Mouse (Mus musculus) cortical plate, adult 2 months (tissue): ENCODE results near the gene Ankmy1. TPM values are rescaled to one million over a fixed set of nuclear protein-coding genes. Genes with fewer than 3 reads are reported as not detected.

ENCODE experiments used
- H3K27ac ChIP-seq: fragments of 200-500 bp; 2 replicates; pipeline ENCODE4 v1.5.1; 2012; ENCODE audit warnings: low read length, control low read depth, inconsistent platforms; ENCODE audit not compliant: insufficient read depth
- H3K4me1 ChIP-seq: fragments of 200-500 bp; 2 replicates; pipeline ENCODE4 v1.6.1; 2011; ENCODE audit warnings: low read length; ENCODE audit not compliant: control insufficient read depth, insufficient read depth
- H3K4me3 ChIP-seq: fragments of 200-500 bp; 2 replicates; pipeline ENCODE4 v1.5.1; 2011; ENCODE audit warnings: mild to moderate bottlenecking, low read length, control low read depth; ENCODE audit not compliant: insufficient read depth
- CTCF ChIP-seq: fragments of 200-500 bp; IDR thresholded peaks from 2 replicates; pipeline ENCODE4 v1.5.1; 2011; ENCODE audit warnings: mild to moderate bottlenecking, control low read depth, low read length; ENCODE audit not compliant: insufficient read depth; ENCODE audit errors: extremely low read depth
- POLR2A ChIP-seq: fragments of 200-500 bp; IDR thresholded peaks from 2 replicates; pipeline ENCODE4 v1.6.1; 2011; ENCODE audit warnings: mild to moderate bottlenecking, low read length, control low read depth; ENCODE audit not compliant: insufficient read depth; ENCODE audit errors: extremely low read depth
- polyA plus RNA-seq: library from polyadenylated mRNA; depleted of rRNA; stranded (reverse); fragments of >200 nt; gene quantifications from 2 replicates; pipeline ENCODE4 v1.2.3, GENCODE M21; 2012

The Ankmy1 gene
- polyA plus RNA-seq, 1 experiment = 0.25 TPM

GRCm38 (mm10) chr1:92914239-92914638, 11.5 kb upstream of the Ankmy1 start:
- H3K4me3 ChIP-seq = no peak overlapping the region
- no peak for TF ChIP-seq CTCF
- no peak for TF ChIP-seq POLR2A
- H3K27ac ChIP-seq = no peak overlapping the region
- H3K4me1 ChIP-seq = peaks cover 7% of the 10 kb centered on the region; the same call in 1 of the 2 replicates

DNA sequence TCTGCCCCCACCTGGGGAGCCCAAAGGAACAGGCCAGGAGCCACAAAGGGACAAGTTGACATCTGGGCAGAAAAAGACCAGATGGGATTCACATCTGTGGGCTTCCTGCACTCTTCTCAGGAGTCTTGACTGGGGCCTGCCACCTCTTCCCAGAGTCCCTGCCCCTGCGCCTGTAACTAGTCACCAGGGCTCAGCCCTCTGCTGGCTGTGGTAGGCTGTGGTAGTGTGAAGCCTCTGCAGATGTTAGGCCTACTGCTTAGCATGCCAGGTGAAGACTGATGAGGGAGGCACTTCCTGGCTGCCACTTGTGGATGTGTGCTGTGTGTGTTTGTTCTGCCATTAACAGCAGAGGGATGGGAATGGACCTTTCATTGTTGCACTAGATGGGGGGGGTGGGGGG, 9.6 kb upstream of the Ankmy1 start:
- peak overlapping the region; percentile 58 for H3K4me3 ChIP-seq
- peaks cover 7% of the 10 kb centered on the region; the same call in 1 of the 2 replicates for H3K4me1 ChIP-seq
- TF ChIP-seq CTCF (no peak), POLR2A (0 out of 2 replicates have a peak, but pooled peaks have one; percentile 13)
- H3K27ac ChIP-seq = no peak overlapping the region

GRCm38 (mm10) chr1:92911721-92912138, 9.0 kb upstream of the Ankmy1 start:
- Histone ChIP-seq H3K4me1 (peaks cover 7% of the 10 kb centered on the region; the same call in 1 of the 2 replicates), H3K27ac (0 out of 2 replicates have a peak overlapping the region, but pooled peaks have one; percentile 91), H3K4me3 (peak overlapping the region; percentile 58)
- no peak for TF ChIP-seq CTCF
- TF ChIP-seq POLR2A = no peak

GRCm38 (mm10) chr1:92910925-92911720, 8.4 kb upstream of the Ankmy1 start:
- Histone ChIP-seq H3K27ac (peak overlapping the region; percentile 91), H3K4me3 (peak overlapping the region; percentile 58), H3K4me1 (peaks cover 7% of the 10 kb centered on the region; the same call in 1 of the 2 replicates)
- TF ChIP-seq CTCF (no peak), POLR2A (peak; percentile 49; the same call in 1 of the 2 replicates)

GRCm38 (mm10) chr1:92910239-92910885, 7.7 kb upstream of the Ankmy1 start, which contains the start of gene Rnpepl1:
Gene Rnpepl1 (plus strand): TSS chr1:92910783.
- Histone ChIP-seq H3K27ac (peak within 1 kb of the TSS; percentile 91), H3K4me1 (peaks cover 7% of the 10 kb centered on the region; the same call in 1 of the 2 replicates), H3K4me3 (peak within 1 kb of the TSS; percentile 58)
- peak; percentile 74 for TF ChIP-seq POLR2A
- 0 out of 2 replicates have a peak, but pooled peaks have one; percentile 12 for TF ChIP-seq CTCF

DNA sequence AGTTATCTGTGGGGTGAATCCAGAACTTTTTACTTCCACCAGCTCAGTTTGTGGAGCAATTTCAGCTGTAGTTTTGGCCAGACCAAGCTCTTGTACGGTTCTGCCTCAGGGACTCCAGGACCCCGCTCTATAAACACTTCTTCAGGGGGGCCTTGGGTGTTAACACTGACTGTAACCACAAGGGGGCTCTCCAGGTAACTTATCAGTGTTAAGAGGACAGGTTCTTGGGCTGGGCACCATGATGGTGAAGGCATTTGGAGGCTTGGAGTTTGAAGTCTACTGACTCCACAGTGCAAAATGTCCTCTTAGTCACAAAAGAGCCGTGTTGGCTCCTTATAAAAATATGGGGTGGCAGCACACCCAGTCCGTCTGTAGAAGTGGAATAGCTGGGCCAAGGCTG, 6.4 kb upstream of the Ankmy1 start:
- Histone ChIP-seq H3K27ac (no peak overlapping the region), H3K4me3 (no peak overlapping the region), H3K4me1 (peaks cover 7% of the 10 kb centered on the region; the same call in 1 of the 2 replicates)
- TF ChIP-seq POLR2A (no peak), CTCF (no peak)

DNA sequence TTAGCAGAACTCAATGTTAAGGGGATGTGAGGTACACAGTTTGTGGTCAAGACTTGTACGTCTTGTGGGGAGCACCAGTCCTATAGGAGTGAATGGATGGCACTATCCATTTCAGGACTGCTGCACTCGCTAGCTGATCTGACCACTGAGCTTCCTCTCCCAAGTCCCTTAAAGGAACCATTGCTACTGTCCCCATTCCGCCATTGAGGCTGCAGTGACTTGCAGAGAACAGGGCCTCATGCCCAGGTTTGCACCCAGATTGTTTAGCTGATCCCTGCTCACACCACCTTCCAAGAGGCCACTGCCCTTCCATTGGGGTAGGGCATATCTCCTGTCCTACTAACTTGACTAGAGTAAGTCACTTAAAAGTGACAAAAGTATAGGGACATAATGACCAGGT, 6.0 kb upstream of the Ankmy1 start:
- no peak for TF ChIP-seq POLR2A
- TF ChIP-seq CTCF = no peak
- no peak overlapping the region for H3K4me3 ChIP-seq
- H3K27ac ChIP-seq = no peak overlapping the region
- H3K4me1 ChIP-seq = peaks cover 7% of the 10 kb centered on the region; the same call in 1 of the 2 replicates

GRCm38 (mm10) chr1:92907632-92908360, 5.1 kb upstream of the Ankmy1 start:
- Histone ChIP-seq H3K27ac (peak overlapping the region; percentile 41; the same call in 1 of the 2 replicates), H3K4me3 (peak overlapping the region; percentile 57), H3K4me1 (peaks cover 9% of the 10 kb centered on the region; the same call in 1 of the 2 replicates)
- TF ChIP-seq POLR2A (no peak), CTCF (no peak)
